Mouse (Mus musculus) megakaryocyte, embryonic 14.5 days (primary cell): ENCODE measurements at regions not wholly inside any gene's neighbourhood (a gene's known extent, or its start where the extent isn't known, plus 50 kb on each side); places are given as distances from the start of the nearest gene placed in this dataset.

Experiments
- FLI1 ChIP-seq: IDR thresholded peaks from 2 replicates; pipeline ENCODE4 v1.6.1; 2012; ENCODE audit warnings: low read length, inconsistent platforms, mixed read lengths
- GATA1 ChIP-seq: IDR thresholded peaks from 3 replicates; pipeline ENCODE4 v1.6.1; 2012; ENCODE audit warnings: mixed read lengths, low read length, inconsistent platforms, borderline replicate concordance

DNA sequence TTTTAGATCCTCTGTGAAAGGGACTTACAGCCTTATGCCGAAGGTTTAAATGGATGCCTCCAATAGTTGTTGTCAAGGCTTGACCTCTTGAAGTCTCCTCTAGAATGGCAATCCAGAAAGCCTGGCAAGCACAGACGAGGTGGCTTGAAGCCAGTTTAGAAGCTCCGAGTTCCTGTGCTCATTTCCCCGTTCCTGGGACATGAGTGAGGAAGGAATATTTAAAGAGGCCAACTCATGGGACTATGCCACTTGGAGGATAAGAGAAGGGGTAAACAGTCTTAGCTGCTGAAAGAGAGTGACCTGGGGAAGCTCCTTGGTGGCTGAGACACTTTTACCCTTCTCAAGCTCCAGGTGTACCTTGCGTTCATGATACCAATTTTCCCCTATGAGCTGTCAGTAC is 335.1 kb upstream of the Xrcc4 start:
- no peak for TF ChIP-seq GATA1
- TF ChIP-seq FLI1, result no peak
